Mouse (Mus musculus): ENCODE data around the gene Ssh2.
A peak's percentile ranks its signal among the peaks of the same experiment; 100 is the strongest.

- TF ChIP-seq EP300 (optimal IDR thresholded peaks at IDR 0.05) (no peak), CTCF (IDR thresholded peaks at IDR 0.05; ENCODE audit: low read depth) (peak; percentile 90)
Observed at GRCm38 (mm10) chr11:77501392-77501791, 285.3 kb downstream of the Ssh2 start.
